Mouse (Mus musculus) MEL (cell line): ENCODE measurements around the gene Mns1.

Source experiments
- HCFC1 ChIP-seq: IDR thresholded peaks from 2 replicates; pipeline ENCODE4 v1.6.1; 2012; ENCODE audit warnings: low read depth, mild to moderate bottlenecking, inconsistent platforms, low read length, improper control_type of control experiment, moderate library complexity
- POLR2A ChIP-seq, 2 experiments: IDR thresholded peaks; 2 replicates each; pipeline ENCODE4 v1.6.1; 2011 to 2012; ENCODE audit warnings: low read length in 2 of 2, mild to moderate bottlenecking in 2 of 2, control low read depth in 1 of 2, improper control_type of control experiment in 1 of 2, low read depth in 1 of 2, moderate library complexity in 1 of 2; ENCODE audit not compliant: control insufficient read depth in 1 of 2, insufficient read depth in 1 of 2, poor library complexity in 1 of 2

DNA sequence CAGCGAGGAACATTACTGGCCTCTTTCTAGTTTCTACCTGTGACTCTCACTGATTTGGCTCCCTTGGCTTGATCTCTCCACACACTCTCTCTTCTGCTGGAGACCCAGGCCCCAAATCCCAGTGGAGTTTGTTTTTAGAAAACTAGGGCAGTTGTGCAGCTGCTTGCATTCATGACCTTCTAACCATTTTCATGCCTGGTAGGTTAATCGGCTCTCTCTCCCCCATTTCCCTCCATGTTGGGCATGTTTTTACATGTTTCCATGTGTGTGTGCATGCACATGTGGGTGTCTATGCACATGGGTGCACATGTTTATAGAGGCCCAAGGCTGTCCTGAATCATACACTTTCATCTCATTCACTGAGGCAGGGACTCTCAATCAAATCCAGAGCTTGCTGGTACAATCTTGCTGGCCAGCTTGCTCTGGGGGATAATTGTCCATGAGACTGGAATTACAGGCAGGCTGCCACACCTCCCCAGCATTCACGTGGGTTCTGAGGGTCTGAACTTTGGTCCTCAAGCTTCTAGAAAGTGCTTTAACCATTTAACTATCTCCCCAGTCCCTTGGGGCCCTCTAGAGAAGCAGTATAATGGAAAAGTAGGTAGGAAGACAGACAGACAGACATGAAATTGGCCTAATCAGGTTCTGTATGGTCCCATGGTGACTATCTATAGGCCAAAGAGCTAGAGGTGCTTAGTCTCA, 56.3 kb downstream of the Mns1 start:
- no peak for TF ChIP-seq HCFC1
- no peak for TF ChIP-seq POLR2A (IDR thresholded peaks at IDR 0.05; ENCODE audit: control insufficient read depth in 1 of 2, insufficient read depth in 1 of 2, low read depth in 1 of 2, low read length in 2 of 2, poor library complexity in 1 of 2)
